Mouse (Mus musculus): ENCODE data around the gene Ndufaf2. TPM values are rescaled to one million over a fixed set of nuclear protein-coding genes. Genes with fewer than 3 reads are reported as not detected.
A peak's percentile ranks its signal among the peaks of the same experiment; 100 is the strongest.

Gene Ndufaf2
- polyA plus RNA-seq (2017; shearing (Covaris generic)): 10 to 100 TPM; 39.7 to 40.4 TPM

GRCm38 (mm10) chr13:108158465-108159240, at the start of gene Ndufaf2, which contains the start of gene Ercc8:
Ndufaf2 (minus strand) TSS chr13:108158623.
Ercc8 (plus strand) TSS chr13:108158731.
- ATAC-seq: peak; percentile 91

GRCm38 (mm10) chr13:108208090-108208489, 49.7 kb upstream of the Ndufaf2 start:
- ATAC-seq: no peak

DNA sequence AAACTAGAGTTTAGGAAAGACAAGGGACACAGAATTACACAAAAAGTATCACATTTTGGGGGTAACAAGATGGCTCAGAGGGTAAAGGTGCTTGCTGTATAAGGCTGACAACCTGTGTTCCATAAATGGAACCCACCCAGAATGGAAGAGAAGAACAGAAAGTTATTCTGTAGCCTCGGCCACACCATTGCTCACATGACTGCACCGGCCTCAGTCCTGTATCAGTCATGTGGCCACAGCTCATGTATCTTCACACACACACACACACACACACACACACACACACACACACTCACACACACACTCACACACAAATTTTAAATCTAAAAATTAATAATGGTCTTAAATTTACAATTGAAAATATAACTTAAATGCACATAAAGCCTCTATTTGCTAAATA, 49.0 kb upstream of the Ndufaf2 start:
- ATAC-seq: no peak

DNA sequence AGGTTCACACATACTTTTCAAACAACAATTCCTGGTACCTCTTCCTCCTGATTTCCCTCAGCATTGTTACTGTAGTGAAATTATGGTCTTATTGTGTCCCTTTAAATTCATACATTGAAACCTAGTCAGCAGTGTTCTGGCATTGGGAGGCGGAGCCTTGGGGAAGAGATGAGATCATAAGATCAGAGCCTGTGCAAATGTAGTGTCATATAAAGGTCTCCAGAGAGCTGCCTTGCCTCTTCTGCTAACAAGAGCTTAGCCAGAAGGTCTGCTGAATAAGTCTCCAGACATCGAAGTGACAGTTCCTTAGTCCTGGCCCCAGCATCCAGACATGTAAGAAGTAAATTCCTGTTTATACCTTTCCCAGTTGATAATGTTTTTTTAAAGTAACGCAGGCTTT, 46.4 kb upstream of the Ndufaf2 start:
- no peak for ATAC-seq

DNA sequence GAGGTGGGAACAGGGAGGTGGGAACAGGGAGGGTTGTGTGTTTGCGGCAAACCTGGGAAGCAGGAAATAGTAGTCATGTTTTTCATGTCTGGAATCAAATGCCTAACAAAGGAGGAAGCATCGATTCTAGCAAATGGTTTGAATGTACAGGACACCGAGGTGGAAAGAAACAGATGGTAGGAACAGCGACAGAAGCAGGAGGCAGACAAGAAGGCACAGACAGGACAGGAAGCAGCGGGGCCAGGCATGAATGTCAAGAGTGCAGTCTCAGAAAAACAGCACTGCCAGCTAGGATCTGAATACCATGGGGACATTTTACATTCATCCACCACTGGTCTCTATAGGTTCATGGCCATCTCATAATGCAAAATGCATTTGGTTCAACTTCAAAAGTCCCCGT, 37.1 kb upstream of the Ndufaf2 start:
- no peak for ATAC-seq

DNA sequence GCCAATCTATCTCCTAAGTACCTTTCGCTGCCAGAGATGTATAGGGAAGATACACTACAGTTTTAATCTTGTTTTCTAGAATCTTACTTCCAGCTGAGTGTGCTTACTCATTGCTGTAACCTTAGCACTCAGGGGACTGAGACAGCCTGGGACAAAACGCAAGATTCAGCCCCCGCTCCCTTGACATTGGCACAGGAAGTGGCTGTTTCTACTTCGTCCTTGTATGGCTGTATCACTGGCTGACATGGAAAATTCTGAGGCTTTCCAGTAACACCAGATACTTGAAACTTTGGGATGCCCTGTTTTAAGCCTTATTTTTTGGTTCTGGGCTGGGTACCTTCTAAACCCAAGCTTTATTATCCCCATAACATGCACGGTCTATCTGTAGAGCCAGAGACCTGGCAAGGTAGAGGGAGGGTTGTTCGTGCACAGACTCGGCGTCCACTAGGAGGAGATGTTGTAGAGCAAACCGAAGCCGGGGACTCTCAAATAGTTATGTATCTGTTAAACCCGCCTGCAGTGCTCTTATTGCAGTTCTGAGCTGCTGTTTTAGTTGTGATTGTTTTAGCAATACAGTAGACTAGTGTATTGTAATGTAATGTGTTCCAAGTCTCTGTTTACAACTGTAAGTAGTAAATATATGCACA, 32.8 kb upstream of the Ndufaf2 start:
- peak; percentile 89 for ATAC-seq

DNA sequence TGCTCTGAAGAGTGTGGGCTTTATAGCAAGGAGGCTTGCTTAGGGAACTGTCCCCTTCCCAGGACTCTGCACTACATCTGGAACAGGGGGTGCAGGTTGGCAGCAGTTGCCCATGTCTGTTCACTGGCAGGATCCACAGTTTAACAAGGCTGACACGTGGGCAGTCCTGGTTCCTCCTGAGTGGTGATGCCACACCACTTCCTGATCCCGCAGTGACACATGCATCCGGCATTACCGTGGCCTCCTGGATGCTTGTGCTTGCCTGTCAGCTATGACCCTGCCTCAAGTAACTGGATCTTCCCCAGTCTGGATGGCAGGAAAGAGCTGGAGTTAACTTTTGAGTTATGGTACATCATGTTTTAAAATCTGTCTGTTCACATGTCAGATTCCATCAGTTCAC, 29.6 kb upstream of the Ndufaf2 start:
- no peak for ATAC-seq

- no peak for ATAC-seq
Observed at GRCm38 (mm10) chr13:108185530-108185929, 27.1 kb upstream of the Ndufaf2 start.

GRCm38 (mm10) chr13:108184743-108185255, 26.4 kb upstream of the Ndufaf2 start:
- no peak for ATAC-seq

DNA sequence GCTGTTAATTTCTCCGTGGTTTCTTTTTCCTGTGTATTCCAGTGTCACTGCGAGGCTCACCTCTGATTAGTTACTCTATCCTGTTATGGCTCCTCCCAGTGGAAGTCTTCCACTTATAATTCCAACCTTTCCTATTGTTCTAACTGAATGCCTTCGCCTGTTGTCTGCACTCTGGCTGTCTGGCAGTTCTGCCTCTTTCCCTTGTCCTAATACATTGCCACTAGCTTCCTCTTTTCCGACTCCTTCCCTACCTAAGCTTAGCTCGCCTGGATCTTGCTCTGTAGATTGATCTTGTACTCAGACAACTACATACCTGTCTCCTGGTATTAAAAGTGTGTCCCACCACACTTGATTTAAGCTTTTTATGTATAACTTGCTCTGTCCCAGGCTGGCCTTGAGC, 22.4 kb upstream of the Ndufaf2 start:
- no peak for ATAC-seq

- no peak for ATAC-seq
Observed at GRCm38 (mm10) chr13:108179618-108180017, 21.2 kb upstream of the Ndufaf2 start.

- ATAC-seq: no peak
Observed at GRCm38 (mm10) chr13:108170511-108170910, 12.1 kb upstream of the Ndufaf2 start.

GRCm38 (mm10) chr13:108170002-108170401, 11.6 kb upstream of the Ndufaf2 start:
- ATAC-seq: peak; percentile 64

- ATAC-seq: no peak
Observed at GRCm38 (mm10) chr13:108164621-108165020, 6.2 kb upstream of the Ndufaf2 start.

DNA sequence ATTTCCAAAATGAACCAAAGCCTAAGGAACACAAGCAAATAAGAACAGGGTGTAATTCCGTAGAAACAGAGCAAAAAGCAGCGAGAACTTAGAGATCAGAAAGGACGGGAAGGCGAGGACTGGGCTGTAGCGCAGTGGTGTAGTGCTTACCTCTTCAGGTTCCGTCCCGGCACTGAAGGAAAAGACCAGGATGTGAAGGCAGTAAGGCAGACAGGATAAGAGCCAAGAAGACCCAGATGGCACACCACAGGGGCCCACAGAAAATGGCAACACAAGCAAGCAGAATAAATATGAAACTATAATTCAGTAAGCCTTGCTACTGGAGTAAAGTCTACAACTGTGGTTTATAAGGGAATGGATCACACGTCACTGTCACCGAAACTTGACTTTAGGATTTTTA, 5.5 kb upstream of the Ndufaf2 start:
- ATAC-seq: no peak

DNA sequence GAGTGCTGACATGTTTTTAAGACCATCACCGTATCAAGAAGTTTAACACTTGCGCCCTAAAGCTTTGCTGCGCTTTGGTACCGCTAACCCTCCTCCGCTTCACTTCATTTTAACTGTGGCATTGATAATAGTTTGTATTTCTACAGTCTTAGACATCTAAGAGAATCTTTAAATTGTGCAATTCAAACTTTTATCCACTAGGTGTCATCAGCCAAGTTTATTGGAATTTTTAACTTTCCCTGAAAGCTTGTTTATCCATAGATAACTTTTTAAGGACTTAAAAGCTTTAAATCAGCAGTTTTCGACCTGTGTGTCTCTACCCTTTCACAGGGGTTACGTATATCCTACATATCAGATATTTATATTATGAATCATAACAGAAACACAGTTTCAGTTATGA, 1.5 kb upstream of the Ndufaf2 start:
- no peak for ATAC-seq

DNA sequence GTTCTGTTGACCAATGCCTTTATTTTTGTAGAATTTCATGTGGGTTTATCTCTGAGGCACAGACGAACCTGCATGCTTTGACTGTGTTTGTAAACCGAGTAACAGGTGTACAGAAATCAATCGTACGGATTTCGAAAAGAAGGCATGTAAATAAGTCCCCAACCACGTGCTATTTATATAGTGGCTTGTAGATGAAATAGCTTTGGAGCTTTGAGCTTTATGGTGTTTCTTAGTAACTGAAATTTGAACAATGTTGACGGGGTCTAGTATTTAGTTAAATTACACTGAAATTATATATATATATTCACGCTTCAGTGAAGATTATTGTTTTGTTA, 785 bp upstream of the Ndufaf2 start:
- ATAC-seq: no peak

- ATAC-seq: peak; percentile 53
Observed at GRCm38 (mm10) chr13:108157732-108158464, 525 bp downstream of the Ndufaf2 start.

- no peak for ATAC-seq
Observed at GRCm38 (mm10) chr13:108157156-108157555, 1.3 kb downstream of the Ndufaf2 start.

- peak; percentile 65 for ATAC-seq
Observed at GRCm38 (mm10) chr13:108152650-108153372, 5.6 kb downstream of the Ndufaf2 start.

- ATAC-seq: peak; percentile 63
Observed at GRCm38 (mm10) chr13:108151782-108152181, 6.6 kb downstream of the Ndufaf2 start.

- ATAC-seq: no peak
Observed at GRCm38 (mm10) chr13:108144086-108144485, 14.3 kb downstream of the Ndufaf2 start.

Data from CD4-positive, CD25-positive, alpha-beta regulatory T cell, adult 4 months (primary cell).